Mouse (Mus musculus) CH12.LX (cell line): ENCODE measurements around the gene Gon7.

Source experiments
- CTCF ChIP-seq, 2 experiments: IDR thresholded peaks in 1 of 2; conservative IDR thresholded peaks in 1 of 2; 2 replicates each; pipeline ENCODE4 v1.5.1; 2011 to 2012; ENCODE audit warnings: low read depth in 2 of 2, low read length in 2 of 2, improper control_type of control experiment in 1 of 2, inconsistent platforms in 1 of 2, mild to moderate bottlenecking in 1 of 2, moderate library complexity in 1 of 2
- HCFC1 ChIP-seq: IDR thresholded peaks from 2 replicates; pipeline ENCODE4 v1.6.1; 2012; ENCODE audit warnings: low read depth, mild to moderate bottlenecking, inconsistent platforms, low read length, improper control_type of control experiment
- POLR2A ChIP-seq: IDR thresholded peaks from 2 replicates; pipeline ENCODE4 v1.6.1; 2011; ENCODE audit warnings: low read depth, mild to moderate bottlenecking, improper control_type of control experiment, low read length

GRCm38 (mm10) chr12:102723861-102724260 is 33.7 kb downstream of the Gon7 start:
- TF ChIP-seq POLR2A = no peak
- TF ChIP-seq CTCF (conservative IDR thresholded peaks at IDR 0.05 in 1 of 2, IDR thresholded peaks at IDR 0.05 in 1 of 2; ENCODE audit: low read depth in 2 of 2, low read length in 2 of 2) = no peak
- TF ChIP-seq HCFC1 = no peak
